Mouse (Mus musculus) heart, adult 8-10 months (tissue): Measurements from ENCODE around the gene Pde4d. TPM values are rescaled to one million over a fixed set of nuclear protein-coding genes. Genes with fewer than 3 reads are reported as not detected.

Experiments used
- DNase-seq: peaks from one replicate; pipeline ENCODE4 v3.0.0; 2022; ENCODE audit warnings: low spot score
- microRNA-seq: library from miRNA; unstranded; fragments of <30 nt; microRNA quantifications from one replicate; pipeline ENCODE4 v1.2.0, GENCODE M21; 2022
- total RNA-seq, 4 experiments: library from RNA; stranded (reverse); gene quantifications; 2 replicates each; pipeline ENCODE4 v1.2.4; 2022

The Pde4d gene
- total RNA-seq, 4 experiments from 2014 or later, result 35.5 to 45.7 (median 42.5) TPM

- DNase-seq, result no peak
Measured at GRCm38 (mm10) chr13:109994240-109994764, 1544.6 kb downstream of the Pde4d start.

- no peak for DNase-seq
Measured at GRCm38 (mm10) chr13:110002081-110002480, 1552.3 kb downstream of the Pde4d start.

Small RNA genes lying within 50 kb of the gene (microRNA-seq; reads per million reads assigned to microRNA genes)
- gene Mir1904 (not detected), gene Mir582 (23.0 reads per million, percentile 38 among the genes with 10 or more reads in this experiment)

Other genes with a start within 250 kb of the Pde4d start
- under 1 TPM; 0.14 to 0.34 (median 0.22) TPM for gene Elovl7, start 235.5 kb upstream of the Pde4d start, total RNA-seq
- gene Depdc1b, start 133.6 kb upstream of the Pde4d start, total RNA-seq, result under 1 TPM in 3 of 4 experiments, not detected in 1; 0.16 to 0.56 (median 0.43) TPM